ENCODE assay signal across 22 mouse cellular contexts in genomic region chr9:24956566-24956965, GRCm38 (mm10).
DNase-seq lines count a peak whose midpoint lies in the region; ATAC-seq lines count a peak whose summit lies in the region.
"Had no signal": no experiment of that assay in that cellular context is flagged by ENCODE, and none has a peak within 500 bp of the region (broad histone marks: within the 10 kb centered on the region; RNA-seq: fewer than 3 reads in every experiment).

No protein-coding gene starts in this region.

- H3K4me1 ChIP-seq in midbrain, embryonic 10.5 days, result peaks cover 7% of the 10 kb centered on the region
- H3K4me1 ChIP-seq in midbrain, embryonic 15.5 days, result no peaks in the 10 kb centered on the region
- peaks cover 24% of the 10 kb centered on the region for H3K4me1 ChIP-seq in heart, embryonic 12.5 days (replicated peaks)
- H3K4me1 ChIP-seq: embryonic facial prominence, embryonic 15.5 days; limb, embryonic 13.5 days; lung, embryonic 15.5 days had no signal

- no peak overlapping the region for H3K4me3 ChIP-seq in midbrain, embryonic 10.5 days
- no peak overlapping the region for H3K4me3 ChIP-seq in midbrain, embryonic 15.5 days
- no peak overlapping the region for H3K4me3 ChIP-seq in heart, embryonic 12.5 days
- H3K4me3 ChIP-seq: embryonic facial prominence, embryonic 15.5 days; limb, embryonic 13.5 days; lung, embryonic 15.5 days; midbrain, embryonic 12.5 days had no signal

- H3K9me3 ChIP-seq in midbrain, embryonic 10.5 days (replicated peaks), result no peaks in the 10 kb centered on the region
- no peaks in the 10 kb centered on the region for H3K9me3 ChIP-seq in midbrain, embryonic 15.5 days
- no peaks in the 10 kb centered on the region for H3K9me3 ChIP-seq in heart, embryonic 12.5 days (replicated peaks)
- H3K9me3 ChIP-seq: embryonic facial prominence, embryonic 15.5 days; limb, embryonic 13.5 days; lung, embryonic 15.5 days; midbrain, embryonic 12.5 days had no signal

- DNase-seq in embryo, embryonic 10 days (ENCODE audit: low spot score), result peak; percentile 58
- DNase-seq in embryo, embryonic 11 days, result no peak
- DNase-seq in midbrain, embryonic 10.5 days (ENCODE audit: low spot score), result peak; percentile 13
- DNase-seq in heart, postnatal 4 days, result peak; percentile 62
- DNase-seq in urinary bladder, postnatal 36 days (ENCODE audit: low spot score in 2 of 2), result no peak
- DNase-seq: adrenal gland, adult 8-10 months; cerebellum, adult 9-10 months; kidney, adult 9 months; kidney, postnatal 25 days; right cerebral cortex, adult 18-20 months had no signal

- no peak overlapping the region for H3K4me2 ChIP-seq in midbrain, embryonic 15.5 days
- H3K4me2 ChIP-seq in heart, embryonic 12.5 days, result peak overlapping the region; percentile 24; the same call in 1 of the 2 replicates
- H3K4me2 ChIP-seq: embryonic facial prominence, embryonic 15.5 days; limb, embryonic 13.5 days; lung, embryonic 15.5 days; midbrain, embryonic 12.5 days had no signal

- no peak for ATAC-seq in midbrain, embryonic 15.5 days (replicated peaks)
- ATAC-seq in heart, embryonic 12.5 days (ENCODE audit: insufficient number of reproducible peaks, low FRiP score), result peak; percentile 89
- ATAC-seq in granulocyte monocyte progenitor cell, adult 5-6 weeks (replicated peaks; ENCODE audit: poor library complexity, severe bottlenecking), result no peak
- ATAC-seq: inflammation-experienced regulatory T-cells, adult 6 months; Patski had no signal

- H3K9ac ChIP-seq in midbrain, embryonic 15.5 days, result no peak overlapping the region
- H3K9ac ChIP-seq in heart, embryonic 12.5 days, result no peak overlapping the region
- H3K9ac ChIP-seq: embryonic facial prominence, embryonic 15.5 days; limb, embryonic 13.5 days; liver, embryonic 14.5 days; lung, embryonic 15.5 days; midbrain, embryonic 12.5 days had no signal

- WGBS in midbrain, embryonic 10.5 days, result 45% methylated on average over 7 of the region's 7 CpGs
- WGBS in midbrain, embryonic 15.5 days, result 36% methylated on average over 7 of the region's 7 CpGs
- WGBS in heart, embryonic 12.5 days, result 11% methylated on average over 7 of the region's 7 CpGs

- H3K27ac ChIP-seq in midbrain, embryonic 10.5 days (replicated peaks), result no peak overlapping the region
- H3K27ac ChIP-seq in midbrain, embryonic 15.5 days, result no peak overlapping the region
- peak overlapping the region; percentile 82 for H3K27ac ChIP-seq in heart, embryonic 12.5 days (ENCODE audit: poor library complexity, severe bottlenecking)
- H3K27ac ChIP-seq: embryonic facial prominence, embryonic 15.5 days; limb, embryonic 13.5 days; liver, embryonic 14.5 days; lung, embryonic 15.5 days; macrophage; midbrain, embryonic 12.5 days; stomach, postnatal 0 days had no signal

- no peaks in the 10 kb centered on the region for H3K36me3 ChIP-seq in midbrain, embryonic 10.5 days
- H3K36me3 ChIP-seq in midbrain, embryonic 15.5 days (replicated peaks), result no peaks in the 10 kb centered on the region
- H3K36me3 ChIP-seq in heart, embryonic 12.5 days, result no peaks in the 10 kb centered on the region
- H3K36me3 ChIP-seq: embryonic facial prominence, embryonic 15.5 days; limb, embryonic 13.5 days; lung, embryonic 15.5 days; midbrain, embryonic 12.5 days had no signal

- H3K27me3 ChIP-seq in midbrain, embryonic 10.5 days (ENCODE audit: low read depth, poor library complexity, severe bottlenecking), result peaks cover 12% of the 10 kb centered on the region
- no peaks in the 10 kb centered on the region for H3K27me3 ChIP-seq in midbrain, embryonic 15.5 days (replicated peaks)
- H3K27me3 ChIP-seq in heart, embryonic 12.5 days (replicated peaks), result no peaks in the 10 kb centered on the region
- H3K27me3 ChIP-seq: embryonic facial prominence, embryonic 15.5 days; lung, embryonic 15.5 days; Patski had no signal

Comparison
In these comparisons a context has a peak if more than half of its experiments do, and no peak if none do; other contexts are left out.
1. DNase-seq: peak in embryo, embryonic 10 days (single experiment), midbrain, embryonic 10.5 days (single experiment) and heart, postnatal 4 days (single experiment); none in embryo, embryonic 11 days (single experiment) and urinary bladder, postnatal 36 days (0 of 2).